Mouse (Mus musculus): ENCODE results near the gene Col4a2. TPM values are rescaled to one million over a fixed set of nuclear protein-coding genes. Genes with fewer than 3 reads are reported as not detected.
"Not testable (repeated sequence)": the region's sequence is repeated elsewhere in the genome, so short reads cannot be mapped to it uniquely, and the experiment has no call there.

The Col4a2 gene
- total RNA-seq, 2 experiments from 2014 or later: 131 to 150 TPM

DNA sequence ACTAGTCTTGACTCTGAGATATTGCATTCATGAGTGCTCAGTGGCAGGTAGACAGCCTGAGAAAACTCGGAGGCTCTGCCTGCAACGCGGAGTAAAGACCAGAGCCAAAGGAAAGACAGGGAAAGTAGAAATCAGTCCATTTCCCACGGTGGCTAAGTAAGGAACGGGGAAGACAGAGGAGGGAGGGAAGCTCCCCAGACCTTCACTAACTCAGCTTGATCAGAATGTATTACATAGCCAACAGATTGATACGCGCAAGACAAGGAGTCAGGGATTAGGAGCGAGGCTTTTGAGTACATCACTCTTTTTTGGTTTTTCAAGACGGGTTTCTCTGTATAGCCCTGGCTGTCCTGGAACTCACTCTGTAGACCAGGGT, 164.6 kb downstream of the Col4a2 start:
- DNase-seq (ENCODE audit: low spot score in 2 of 2): no peak

DNA sequence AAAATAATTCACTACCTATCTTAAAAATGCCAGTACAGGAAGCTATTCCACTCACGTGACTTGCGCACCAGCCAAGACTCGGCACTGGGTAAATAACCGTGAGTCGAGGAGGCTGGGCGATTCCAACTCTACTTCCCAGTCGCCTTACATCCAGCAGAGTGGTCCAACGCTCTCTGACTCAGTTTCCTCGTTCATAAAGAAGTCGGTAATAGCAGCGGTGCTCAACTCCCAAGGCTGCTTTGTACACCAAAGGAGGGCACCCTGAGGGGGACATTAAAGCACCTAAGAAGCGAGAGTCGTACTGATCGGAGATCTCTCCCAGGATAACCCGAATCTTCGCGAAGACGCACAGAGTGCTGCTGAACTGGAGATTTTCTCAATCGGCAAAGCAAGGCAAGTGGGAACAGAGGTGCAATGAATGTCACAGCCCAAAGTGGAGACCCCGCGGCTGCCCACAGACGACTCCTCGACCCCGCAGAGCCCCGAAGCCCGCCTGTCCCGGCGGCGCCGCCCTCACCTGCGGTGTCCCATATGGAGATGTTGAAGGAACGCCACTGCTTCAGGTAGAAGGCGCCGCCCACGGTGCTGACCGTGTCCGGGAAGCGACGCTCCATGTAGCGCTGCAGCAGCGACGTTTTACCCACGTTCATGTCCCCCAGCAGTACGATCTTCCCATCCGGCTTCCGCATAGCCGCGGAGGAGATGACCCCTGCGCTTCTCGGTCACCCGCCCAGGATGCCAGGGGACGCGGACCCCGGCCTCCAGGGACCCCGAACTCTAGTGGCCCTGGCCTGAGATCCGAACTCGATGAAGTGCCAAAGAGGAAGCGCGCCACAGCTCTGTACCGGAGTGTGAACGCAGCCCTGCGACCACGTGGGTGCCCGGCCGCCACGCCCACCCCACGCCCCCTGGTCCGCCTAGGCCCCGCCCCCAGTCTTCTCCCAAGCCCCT, 165.5 kb downstream of the Col4a2 start, which contains the start of gene Rab20:
Gene Rab20 (minus strand): TSS at position 900 of the 951 bp plus-strand sequence.
- DNase-seq (ENCODE audit: low spot score in 2 of 2): peak; percentile 75 to 79

DNA sequence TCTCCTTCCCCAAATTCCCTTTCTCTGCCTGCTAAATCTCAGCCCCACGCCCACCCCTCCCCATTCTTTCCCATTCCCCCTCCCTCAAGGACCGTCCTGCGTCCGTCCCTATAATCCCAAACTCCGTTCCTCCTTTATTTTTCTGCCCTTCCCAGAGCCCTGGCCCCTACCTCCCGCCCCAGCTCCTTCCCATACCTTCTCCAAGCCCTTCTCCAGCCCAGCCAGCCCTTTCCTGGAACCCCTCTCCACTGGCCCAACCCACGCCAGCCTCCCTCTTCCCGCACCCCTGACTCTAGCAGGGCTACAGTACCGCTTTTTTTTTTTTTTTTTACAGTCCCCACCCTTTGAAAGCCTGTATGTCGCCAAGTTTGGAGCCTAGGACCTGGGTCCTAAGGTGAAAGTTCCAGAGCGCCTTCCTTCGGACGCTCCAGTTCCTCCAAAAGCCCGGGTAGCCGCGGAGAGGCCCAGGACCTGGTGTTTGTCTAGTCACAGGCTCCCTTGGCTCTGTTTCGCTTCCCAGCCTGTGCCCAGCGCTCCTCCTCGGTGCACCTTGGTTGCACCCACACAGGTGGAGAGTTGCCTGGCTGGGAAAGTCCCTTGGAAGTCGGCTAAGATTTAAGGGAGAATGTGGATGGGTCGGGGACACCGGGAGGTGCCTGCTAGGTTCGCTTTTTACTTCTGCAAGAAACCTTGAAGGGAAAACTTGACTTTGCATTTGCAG, 166.4 kb downstream of the Col4a2 start:
- DNase-seq (ENCODE audit: low spot score in 2 of 2): no peak

DNA sequence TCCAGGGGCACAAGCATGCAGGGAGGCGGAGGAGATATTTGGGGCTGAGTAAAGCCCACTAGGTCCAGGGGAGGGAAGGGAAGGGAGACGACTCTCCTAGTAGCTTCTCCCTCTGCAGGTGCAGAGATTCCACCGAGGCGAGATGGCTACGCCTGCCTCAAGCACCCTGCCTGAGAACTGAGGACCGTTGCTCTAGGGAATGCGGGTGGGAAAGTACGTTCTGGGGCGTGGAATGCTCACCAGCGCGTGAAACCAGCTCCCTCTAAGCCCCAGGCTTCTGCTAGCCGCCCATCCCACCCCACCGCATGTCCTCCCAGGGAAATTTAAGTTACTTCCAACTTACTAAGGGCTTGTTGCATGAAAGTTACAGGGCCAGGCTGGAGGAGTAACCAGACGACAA, 167.0 kb downstream of the Col4a2 start:
- no peak for DNase-seq (ENCODE audit: low spot score in 2 of 2)

DNA sequence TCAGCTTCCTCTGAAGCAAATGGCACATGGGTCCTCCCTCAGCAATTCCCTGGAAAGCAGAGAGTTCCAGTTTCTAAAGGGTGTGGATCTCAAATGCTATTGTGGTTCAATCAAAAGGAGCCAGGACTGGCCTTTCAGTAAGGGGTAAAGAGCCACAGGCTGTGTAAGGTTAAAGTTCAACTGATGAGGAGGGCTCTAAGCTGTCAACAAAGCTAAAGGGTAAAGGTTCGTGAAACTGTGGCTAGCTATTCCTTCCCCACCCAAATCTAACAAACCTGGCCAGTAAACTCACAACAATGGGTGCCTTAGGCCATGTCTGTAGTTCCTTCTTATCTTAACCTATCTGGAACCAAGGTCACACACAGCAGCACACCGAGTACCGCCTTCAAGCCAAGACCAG, 169.3 kb downstream of the Col4a2 start:
- no peak for DNase-seq (ENCODE audit: low spot score in 2 of 2)

DNA sequence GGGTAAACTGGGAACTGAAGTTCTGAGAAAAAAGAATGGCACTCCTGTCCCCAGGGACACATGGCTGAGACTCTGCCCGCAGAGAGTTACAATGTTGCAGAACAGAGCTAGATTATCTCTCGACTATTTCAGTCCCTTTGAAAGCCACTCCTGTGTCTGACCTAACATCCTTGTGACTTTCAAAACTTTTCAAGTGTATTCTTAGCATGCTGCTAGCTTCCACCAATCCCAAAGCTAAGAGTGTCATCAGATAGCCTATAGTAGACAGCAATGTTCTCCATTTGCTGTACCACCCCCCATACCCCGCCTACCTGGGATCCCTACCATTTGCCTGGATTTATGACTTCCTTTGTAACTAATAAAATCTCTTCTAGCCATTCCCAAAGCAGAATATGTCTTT, 169.9 kb downstream of the Col4a2 start:
- no peak for DNase-seq (ENCODE audit: low spot score in 2 of 2)

DNA sequence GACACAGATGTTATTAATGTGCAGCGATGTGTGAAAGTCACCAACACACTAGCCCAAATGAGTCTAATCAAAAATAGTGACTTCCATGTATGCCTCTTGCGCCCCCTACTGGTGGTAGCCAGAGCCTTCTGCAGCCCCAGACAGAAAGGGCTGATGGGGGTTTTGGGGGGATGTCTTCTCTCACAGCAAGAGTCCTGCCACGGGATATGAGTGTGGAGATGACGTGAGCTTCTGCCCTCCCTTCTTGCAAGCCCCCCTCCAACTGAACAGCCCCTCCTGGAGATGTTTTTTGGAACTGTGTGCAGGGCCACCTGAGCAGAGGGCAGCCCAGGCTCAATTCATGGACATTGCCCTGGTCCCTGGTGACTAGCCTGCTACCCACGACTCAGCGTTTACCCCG, 173.5 kb downstream of the Col4a2 start:
- DNase-seq (ENCODE audit: low spot score in 2 of 2): peak; percentile 80

DNA sequence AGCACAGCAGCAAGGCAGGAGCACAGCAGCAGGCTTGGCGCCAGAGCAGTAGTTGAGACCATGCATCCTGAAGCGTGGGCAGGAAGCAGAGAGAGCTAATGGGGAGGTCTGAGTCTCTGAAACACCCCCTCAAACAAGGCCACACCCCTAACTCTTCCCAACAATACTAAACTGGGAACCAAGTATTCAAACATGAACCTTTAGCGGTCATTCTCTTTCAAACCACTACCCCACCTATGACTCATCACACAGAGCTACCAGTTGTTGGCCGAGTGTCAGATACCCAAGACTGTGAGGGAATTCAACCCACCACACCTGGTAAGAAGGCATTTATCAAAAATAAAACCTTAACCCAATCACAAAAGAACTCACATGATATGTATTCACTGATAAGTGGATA, 174.6 kb downstream of the Col4a2 start:
- DNase-seq (ENCODE audit: low spot score in 2 of 2): no peak

DNA sequence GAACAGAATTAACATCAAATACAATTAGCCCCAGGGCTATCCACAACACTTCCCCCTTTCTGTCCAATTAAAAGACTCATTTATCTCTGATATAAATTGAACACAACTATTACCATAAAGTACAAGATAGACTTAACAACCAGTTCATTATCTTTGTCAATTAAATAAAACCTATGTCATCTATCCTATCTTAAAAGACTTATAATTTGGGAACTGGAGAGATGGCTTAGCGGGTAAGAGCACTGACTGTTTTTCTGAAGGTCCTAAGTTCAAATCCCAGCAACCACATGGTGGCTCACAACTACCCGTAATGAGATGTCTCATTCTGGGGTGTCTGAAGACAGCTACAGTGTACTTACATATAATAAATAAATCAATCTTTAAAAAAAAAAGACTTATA, 179.7 kb downstream of the Col4a2 start:
- DNase-seq (ENCODE audit: low spot score in 2 of 2): not testable (repeated sequence)

DNA sequence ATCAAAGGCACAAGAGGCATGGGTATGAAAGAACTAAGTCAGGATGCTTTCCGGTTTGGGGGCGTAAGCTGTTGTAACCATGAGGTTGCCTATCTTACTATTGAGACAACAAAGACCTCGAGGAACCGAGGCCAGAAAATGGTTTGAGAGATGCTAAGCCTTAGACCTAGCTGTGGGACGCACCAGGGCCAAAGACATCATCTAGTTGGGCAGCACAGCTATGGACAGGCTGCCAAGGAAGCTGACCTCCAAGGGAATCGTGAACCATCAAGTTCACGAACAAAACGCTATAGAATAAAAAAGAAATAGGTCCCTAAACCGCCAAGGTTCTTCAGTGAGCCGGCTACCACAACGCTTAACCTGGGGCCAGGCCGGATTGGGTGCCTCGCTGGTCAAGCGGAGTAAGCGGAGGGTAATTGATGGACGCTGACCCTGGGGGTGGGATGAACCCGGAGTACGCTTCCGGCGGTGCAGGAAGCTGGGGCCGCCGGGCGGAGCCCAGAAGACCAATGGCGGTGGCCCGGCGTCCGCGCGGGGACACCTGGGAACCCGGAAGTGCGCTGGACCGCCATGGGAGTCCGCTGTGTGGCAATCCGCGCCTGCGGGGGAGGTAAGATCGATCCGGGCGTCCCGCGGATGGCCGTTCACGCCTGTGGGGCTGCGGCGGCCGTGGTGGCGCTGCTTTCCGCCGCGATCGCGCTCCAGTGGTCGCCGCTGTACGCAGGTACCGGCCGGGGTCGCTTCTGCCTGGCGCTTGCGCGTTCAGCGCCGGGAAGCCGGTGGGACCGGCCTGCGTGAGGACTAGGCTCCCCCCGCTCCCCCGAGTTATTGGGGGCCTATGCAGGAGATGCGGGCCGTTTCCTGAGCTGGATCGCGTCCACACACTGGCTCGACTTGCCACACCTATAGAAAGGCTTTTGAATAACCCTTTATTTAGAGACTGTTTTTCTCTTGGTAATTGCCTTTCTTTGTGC, 184.7 kb downstream of the Col4a2 start, which contains the start of gene Naxd:
Gene Naxd (plus strand): TSS at position 490 of the 974 bp plus-strand sequence.
- DNase-seq (ENCODE audit: low spot score in 2 of 2): peak; percentile 88

DNA sequence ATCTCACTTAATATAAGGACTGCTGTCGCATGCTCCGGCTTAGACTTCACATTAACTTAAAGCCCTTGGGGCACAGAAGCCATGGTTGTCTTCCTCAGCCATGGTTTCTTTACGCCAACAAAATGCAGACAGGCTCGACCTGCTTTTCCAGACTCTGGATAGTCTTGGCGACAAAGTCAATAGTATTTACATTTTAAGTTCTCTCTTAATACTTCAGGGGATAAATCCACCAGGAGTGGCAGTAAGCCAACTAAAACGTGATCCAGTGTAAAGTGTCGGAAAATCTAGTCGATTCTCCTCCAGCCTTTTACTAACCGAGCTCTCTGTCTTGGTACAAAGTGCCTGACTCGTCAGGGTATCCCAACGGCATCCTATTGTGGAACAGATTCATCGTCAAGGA, 185.7 kb downstream of the Col4a2 start:
- DNase-seq (ENCODE audit: low spot score in 2 of 2): no peak

Other genes starting within 250 kb of the Col4a2 start
- 100 to 1,000 TPM; 250 to 364 TPM for gene Col4a1, start within 50 bp of the Col4a2 start, total RNA-seq (2021)
- 1 to 10 TPM; 6.9 to 7.5 TPM for gene Rab20, start 165.9 kb downstream of the Col4a2 start, total RNA-seq (2021)
- 10 to 100 TPM; 67.0 to 72.6 TPM for gene Naxd, start 184.7 kb downstream of the Col4a2 start, total RNA-seq (2021)
- gene Cars2, start 238.0 kb downstream of the Col4a2 start, total RNA-seq (2021): 10 to 100 TPM; 49.3 to 54.2 TPM
- 10 to 100 TPM; 30.3 to 36.6 TPM for gene Ing1, start 242.8 kb downstream of the Col4a2 start, total RNA-seq (2021)

Measured in adrenal gland, adult 18-20 months (tissue).